In genomic region chr2:18690055-18690691, GRCm38 (mm10) we compare ENCODE assay signal across 8 mouse cellular contexts. TPM values are rescaled to one million over a fixed set of nuclear protein-coding genes. Genes with fewer than 3 reads are reported as not detected.
A peak's percentile ranks its signal among the peaks of the same experiment; 100 is the strongest.
DNase-seq lines count a peak whose midpoint lies in the region; ATAC-seq and TF ChIP-seq lines count a peak whose summit lies in the region.

No protein-coding gene starts in this region.

- H3K4me3 ChIP-seq in CH12.LX (replicated peaks in 1 of 3; ENCODE audit: low read depth in 2 of 3, low read length in 2 of 3, poor library complexity in 1 of 3), result peak overlapping the region in 2 of 3 experiments; percentile 26 to 46
- H3K4me3 ChIP-seq in cortical plate, adult 2 months (ENCODE audit: insufficient read depth, low read length), result peak overlapping the region; percentile 33; the same call in 1 of the 2 replicates
- H3K4me3 ChIP-seq in heart, postnatal 0 days (ENCODE audit: low read depth, low read length), result peak overlapping the region; percentile 53
- peak overlapping the region; percentile 58 for H3K4me3 ChIP-seq in left cerebral cortex, adult 2 months
- H3K4me3 ChIP-seq in midbrain, embryonic 13.5 days (replicated peaks), result peak overlapping the region; percentile 50
- H3K4me3 ChIP-seq in thymus, adult 2 months (ENCODE audit: control insufficient read depth, insufficient read depth, low read length), result peak overlapping the region; percentile 41

- H3K36me3 ChIP-seq in CH12.LX (replicated peaks in 1 of 2; ENCODE audit: control insufficient read depth in 1 of 2, insufficient read depth in 1 of 2, low read length in 1 of 2), result no peaks in the 10 kb centered on the region
- H3K36me3 ChIP-seq in heart, postnatal 0 days (replicated peaks; ENCODE audit: control insufficient read depth, insufficient read depth, low read length), result no peaks in the 10 kb centered on the region
- H3K36me3 ChIP-seq in midbrain, embryonic 13.5 days, result no peaks in the 10 kb centered on the region
- no peaks in the 10 kb centered on the region for H3K36me3 ChIP-seq in thymus, adult 2 months (ENCODE audit: control insufficient read depth, insufficient read depth, low read length)

- TF ChIP-seq POLR2A in CH12.LX (IDR thresholded peaks at IDR 0.05; ENCODE audit: low read depth, low read length), result no peak
- 0 out of 2 replicates have a peak, but pooled peaks have one; percentile 15 for TF ChIP-seq POLR2A in cortical plate, adult 2 months (IDR thresholded peaks at IDR 0.05; ENCODE audit: extremely low read depth, insufficient read depth, low read length)
- no peak for TF ChIP-seq POLR2A in thymus, adult 2 months (IDR thresholded peaks at IDR 0.05; ENCODE audit: control insufficient read depth, extremely low read depth, insufficient read depth, low read length, poor library complexity)

- no peak for TF ChIP-seq EP300 in CH12.LX (IDR thresholded peaks at IDR 0.05; ENCODE audit: low read length)
- no peak for TF ChIP-seq EP300 in heart, postnatal 0 days (IDR thresholded peaks at IDR 0.05; ENCODE audit: low read depth)

- H3K4me2 ChIP-seq in CH12.LX (ENCODE audit: insufficient read depth, low read depth, poor library complexity, severe bottlenecking), result peak overlapping the region; percentile 27; the same call in 1 of the 2 replicates
- H3K4me2 ChIP-seq in heart, postnatal 0 days (ENCODE audit: low read depth, low read length), result peak overlapping the region; percentile 66
- H3K4me2 ChIP-seq in midbrain, embryonic 13.5 days (replicated peaks), result peak overlapping the region; percentile 76

- no peak for TF ChIP-seq CTCF in CH12.LX (conservative IDR thresholded peaks at IDR 0.05 in 1 of 2, IDR thresholded peaks at IDR 0.05 in 1 of 2; ENCODE audit: low read depth in 2 of 2, low read length in 2 of 2)
- TF ChIP-seq CTCF in cortical plate, adult 2 months (IDR thresholded peaks at IDR 0.05; ENCODE audit: extremely low read depth, insufficient read depth, low read length), result no peak
- no peak for TF ChIP-seq CTCF in heart, postnatal 0 days (IDR thresholded peaks at IDR 0.05; ENCODE audit: low read depth)
- TF ChIP-seq CTCF in left cerebral cortex, adult 2 months (IDR thresholded peaks at IDR 0.05), result no peak
- no peak for TF ChIP-seq CTCF in thymus, adult 2 months (IDR thresholded peaks at IDR 0.05; ENCODE audit: borderline replicate concordance, control insufficient read depth, extremely low read depth, insufficient read depth, low read length, poor library complexity)

- in situ Hi-C loops in CH12.LX (cut with MboI; ENCODE audit: low pct_ligation_motif_present, low pct_unique_long_range_greater_than_20kb, low sequenced_read_pairs), result loop anchor here (25.0 kb wide), 2 partner anchors 303 to 653 kb away; partner anchors contain the start of genes A930004D18Rik, Dnajc1 and Skida1

- H3K9me3 ChIP-seq in CH12.LX (replicated peaks; ENCODE audit: low read length), result peaks cover 13% of the 10 kb centered on the region
- no peaks in the 10 kb centered on the region for H3K9me3 ChIP-seq in heart, postnatal 0 days (replicated peaks; ENCODE audit: control insufficient read depth, low read length)
- no peaks in the 10 kb centered on the region for H3K9me3 ChIP-seq in midbrain, embryonic 13.5 days

- H3K27me3 ChIP-seq in CH12.LX (replicated peaks), result peaks cover 25% of the 10 kb centered on the region
- H3K27me3 ChIP-seq in heart, postnatal 0 days (ENCODE audit: control insufficient read depth, insufficient read depth, low read length), result peaks cover 77% of the 10 kb centered on the region
- H3K27me3 ChIP-seq in midbrain, embryonic 13.5 days, result peaks cover 81% of the 10 kb centered on the region
- peaks cover 32% of the 10 kb centered on the region for H3K27me3 ChIP-seq in thymus, adult 2 months (ENCODE audit: control insufficient read depth, insufficient read depth, low read length)

- H3K79me2 ChIP-seq in CH12.LX (replicated peaks; ENCODE audit: control insufficient read depth, extremely low read depth, insufficient read depth, poor library complexity, severe bottlenecking), result no peaks in the 10 kb centered on the region

- under 1% methylated on average over 56 of the region's 58 CpGs for WGBS in heart, postnatal 0 days
- WGBS in midbrain, embryonic 13.5 days, result under 1% methylated on average over 56 of the region's 58 CpGs
- WGBS in thymus, adult 2 months, result under 1% methylated on average over 58 of the region's 58 CpGs

- DNase-seq in gastrocnemius, postnatal 10 days, result peak; percentile 43
- no peak for DNase-seq in gastrocnemius, adult 18-20 months (ENCODE audit: low spot score)
- no peak for DNase-seq in CH12.LX (ENCODE audit: extremely low read depth)
- DNase-seq in heart, postnatal 0 days (ENCODE audit: low spot score), result no peak
- DNase-seq in left cerebral cortex, adult 2 months (ENCODE audit: extremely low spot score in 1 of 2, low spot score in 2 of 2), result peak; percentile 65 to 75
- peak; percentile 39 for DNase-seq in thymus, adult 2 months

- intact Hi-C loops in left cerebral cortex, adult 2 months (cut with DNase I), result loop anchor here (2.0 to 10.0 kb wide), 6 partner anchors 13 to 755 kb away; partner anchors contain the start of genes 4930426L09Rik, Bmi1, Pip4k2a and Ptf1a

- ATAC-seq in heart, postnatal 0 days (ENCODE audit: insufficient read depth, low read depth), result no peak
- ATAC-seq in midbrain, embryonic 13.5 days, result peak; percentile 78

- peaks cover 4 to 17% of the 10 kb centered on the region in 2 experiments; a peak in 3 of 4 replicates for H3K4me1 ChIP-seq in CH12.LX (ENCODE audit: control insufficient read depth in 1 of 2, insufficient read depth in 2 of 2)
- H3K4me1 ChIP-seq in cortical plate, adult 2 months (ENCODE audit: control insufficient read depth, insufficient read depth, low read length), result no peaks in the 10 kb centered on the region; the same call in 1 of the 2 replicates
- H3K4me1 ChIP-seq in heart, postnatal 0 days (ENCODE audit: control insufficient read depth, insufficient read depth), result peaks cover 17% of the 10 kb centered on the region
- H3K4me1 ChIP-seq in midbrain, embryonic 13.5 days (replicated peaks), result peaks cover 37% of the 10 kb centered on the region
- H3K4me1 ChIP-seq in thymus, adult 2 months (replicated peaks; ENCODE audit: control insufficient read depth, insufficient read depth, low read length), result peaks cover 25% of the 10 kb centered on the region

- H3K9ac ChIP-seq in CH12.LX (ENCODE audit: insufficient read depth, low read depth), result 0 out of 2 replicates have a peak overlapping the region, but pooled peaks have one; percentile 27
- 0 out of 2 replicates have a peak overlapping the region, but pooled peaks have one; percentile 16 for H3K9ac ChIP-seq in heart, postnatal 0 days (replicated peaks; ENCODE audit: low read depth, low read length)
- peak overlapping the region; percentile 65 for H3K9ac ChIP-seq in midbrain, embryonic 13.5 days (replicated peaks)

- dilution Hi-C loops in CH12.LX (cut with MboI; ENCODE audit: extremely low pct_ligation_motif_present, extremely low pct_unique_long_range_greater_than_20kb, low sequenced_read_pairs), result no loop called here

- no peak overlapping the region for H3K27ac ChIP-seq in CH12.LX (ENCODE audit: insufficient read depth, low read depth)
- H3K27ac ChIP-seq in cortical plate, adult 2 months (ENCODE audit: insufficient read depth, low read length), result no peak overlapping the region
- H3K27ac ChIP-seq in heart, postnatal 0 days (ENCODE audit: low read depth), result no peak overlapping the region
- H3K27ac ChIP-seq in left cerebral cortex, adult 2 months, result peak overlapping the region; percentile 81
- H3K27ac ChIP-seq in midbrain, embryonic 13.5 days, result no peak overlapping the region
- H3K27ac ChIP-seq in thymus, adult 2 months (ENCODE audit: control insufficient read depth, insufficient read depth, low read length), result no peak overlapping the region

- TF ChIP-seq RAD21 in CH12.LX (IDR thresholded peaks at IDR 0.05; ENCODE audit: low read depth, low read length), result no peak

RNA-seq across cellular contexts. Expression of gene Spag6, which starts 3.7 kb away (rescaled TPM):
- total RNA-seq in gastrocnemius, postnatal 10 days (2021), result 1 to 10 TPM in 1 of 2 experiments, under 1 TPM in 1; 0.78 to 1.1 TPM
- total RNA-seq in gastrocnemius, adult 18-20 months (2021), result 1 to 10 TPM; 1.0 to 1.4 TPM
- total RNA-seq in CH12.LX (2012; rRNA removed) (0.34 and 0.63 TPM in 2 replicates), CH12.LX (2014; rRNA removed) (0.45 TPM in 1 of 2 replicates, not detected in the other)
- not detected in 2 replicates for polyA plus RNA-seq in CH12.LX (2012; ENCODE audit: insufficient read length, low read depth)
- polyA plus RNA-seq in cortical plate, adult 2 months (2012; rRNA removed), result 6.7 and 8.9 TPM in 2 replicates
- not detected in 2 replicates for total RNA-seq in heart, postnatal 0 days (2014; rRNA removed; ENCODE audit: low replicate concordance)
- 0.10 and 0.14 TPM in 2 replicates for polyA plus RNA-seq in heart, postnatal 0 days (2015; fragmentation: Nextera tagmentation; extraction: Ambion mirVana)
- total RNA-seq in left cerebral cortex, adult 2 months (2021), result 1 to 10 TPM; 8.9 TPM
- 0.24 and 0.28 TPM in 2 replicates for polyA plus RNA-seq in midbrain, embryonic 13.5 days (2015; fragmentation: Nextera tagmentation; extraction: Ambion mirVana)
- 0.26 TPM in 1 of 2 replicates, not detected in the other for polyA plus RNA-seq in thymus, adult 2 months (2012; rRNA removed)

RNA-seq across cellular contexts. Expression of gene Bmi1, which starts 13.4 kb away (rescaled TPM):
- 10 to 100 TPM; 26.7 to 32.4 TPM for total RNA-seq in gastrocnemius, postnatal 10 days (2021)
- total RNA-seq in gastrocnemius, adult 18-20 months (2021), result 10 to 100 TPM; 67.2 to 67.6 TPM
- total RNA-seq in CH12.LX (2012; rRNA removed) (38.6 and 50.0 TPM in 2 replicates), CH12.LX (2014; rRNA removed) (87.0 and 95.4 TPM in 2 replicates)
- polyA plus RNA-seq in CH12.LX (2012; ENCODE audit: insufficient read length, low read depth), result 44.8 and 51.0 TPM in 2 replicates
- 34.7 and 37.1 TPM in 2 replicates for polyA plus RNA-seq in cortical plate, adult 2 months (2012; rRNA removed)
- 46.6 and 50.7 TPM in 2 replicates for total RNA-seq in heart, postnatal 0 days (2014; rRNA removed; ENCODE audit: low replicate concordance)
- polyA plus RNA-seq in heart, postnatal 0 days (2015; fragmentation: Nextera tagmentation; extraction: Ambion mirVana), result 14.7 and 15.8 TPM in 2 replicates
- 10 to 100 TPM; 39.5 to 40.1 TPM for total RNA-seq in left cerebral cortex, adult 2 months (2021)
- polyA plus RNA-seq in midbrain, embryonic 13.5 days (2015; fragmentation: Nextera tagmentation; extraction: Ambion mirVana), result 33.9 and 34.2 TPM in 2 replicates
- 13.7 and 14.3 TPM in 2 replicates for polyA plus RNA-seq in thymus, adult 2 months (2012; rRNA removed)

RNA-seq across cellular contexts. Expression of gene Commd3, which starts 18.0 kb away (rescaled TPM):
- 100 to 1,000 TPM; 124 to 130 TPM for total RNA-seq in gastrocnemius, postnatal 10 days (2021)
- 10 to 100 TPM; 89.8 to 95.3 TPM for total RNA-seq in gastrocnemius, adult 18-20 months (2021)
- 114 and 116 TPM in 2 replicates for total RNA-seq in CH12.LX (2012; rRNA removed)
- total RNA-seq in CH12.LX (2014; rRNA removed), result 183 and 204 TPM in 2 replicates
- polyA plus RNA-seq in CH12.LX (2012; ENCODE audit: insufficient read length, low read depth), result 149 and 159 TPM in 2 replicates
- polyA plus RNA-seq in cortical plate, adult 2 months (2012; rRNA removed), result 117 and 125 TPM in 2 replicates
- total RNA-seq in heart, postnatal 0 days (2014; rRNA removed; ENCODE audit: low replicate concordance), result 201 and 342 TPM in 2 replicates
- 278 and 291 TPM in 2 replicates for polyA plus RNA-seq in heart, postnatal 0 days (2015; fragmentation: Nextera tagmentation; extraction: Ambion mirVana)
- total RNA-seq in left cerebral cortex, adult 2 months (2021), result 10 to 100 TPM; 80.5 to 89.2 TPM
- polyA plus RNA-seq in midbrain, embryonic 13.5 days (2015; fragmentation: Nextera tagmentation; extraction: Ambion mirVana), result 189 and 191 TPM in 2 replicates
- polyA plus RNA-seq in thymus, adult 2 months (2012; rRNA removed), result 55.8 and 57.8 TPM in 2 replicates

Comparison
In these comparisons a context has a peak if more than half of its experiments do, and no peak if none do; other contexts are left out.
1. DNase-seq: peak in gastrocnemius, postnatal 10 days (single experiment), left cerebral cortex, adult 2 months (2 of 2) and thymus, adult 2 months (single experiment); none in gastrocnemius, adult 18-20 months (single experiment), CH12.LX (single experiment) and heart, postnatal 0 days (single experiment).
2. Peak in every context shown above with its lines, with median percentiles within 50 percentile points of each other: H3K4me2 ChIP-seq, H3K4me3 ChIP-seq and H3K9ac ChIP-seq.